Mouse (Mus musculus) liver, adult 2 months (tissue): Measurements from ENCODE around the gene Dlgap1.

Experiments used
- CTCF ChIP-seq: fragments of 200-500 bp; IDR thresholded peaks from 2 replicates; pipeline ENCODE4 v1.5.1; 2011; ENCODE audit warnings: low read depth, low read length, control low read depth
- POLR2A ChIP-seq: fragments of 200-500 bp; IDR thresholded peaks from 2 replicates; pipeline ENCODE4 v1.6.1; 2011; ENCODE audit warnings: low read length, control low read depth; ENCODE audit not compliant: insufficient read depth; ENCODE audit errors: extremely low read depth

DNA sequence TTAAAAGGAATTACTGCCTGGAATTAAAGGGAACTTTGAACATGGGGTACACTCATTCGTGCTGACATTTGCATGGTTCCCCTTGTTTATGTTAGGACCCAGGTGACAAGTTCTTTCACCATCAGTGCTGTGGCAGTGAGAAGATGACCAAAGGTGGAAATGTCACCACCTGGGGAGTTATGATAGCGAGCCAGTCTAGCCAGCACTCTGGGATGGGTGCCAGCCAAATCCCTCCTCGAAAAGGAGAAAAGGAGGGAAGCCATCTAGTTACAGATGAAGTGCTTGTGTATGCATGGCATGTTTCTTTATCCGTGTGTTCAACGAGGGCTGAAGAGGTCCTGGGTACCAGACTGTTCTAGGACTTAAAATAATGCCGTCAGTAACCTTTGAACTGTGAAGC lies 643.3 kb downstream of the Dlgap1 start:
- TF ChIP-seq CTCF (no peak), POLR2A (no peak)
